Mouse (Mus musculus) liver, embryonic 16.5 days (tissue): ENCODE data around the gene Mark2. TPM values are rescaled to one million over a fixed set of nuclear protein-coding genes. Genes with fewer than 3 reads are reported as not detected.

Experiments
- ATAC-seq: fragments of 200-750 bp; cut with Nextera tagmentation; 2 replicates; pipeline ENCODE4 v1.8.0; 2017; ENCODE audit warnings: low read depth, mild to moderate bottlenecking, moderate number of reproducible peaks, moderate library complexity
- H3K27ac ChIP-seq: fragments of 300-500 bp; sonication (generic); 2 replicates; pipeline ENCODE4 v1.5.1; 2014; ENCODE audit warnings: mild to moderate bottlenecking, low read length
- H3K27me3 ChIP-seq: fragments of 300-500 bp; sonication (generic); 2 replicates; pipeline ENCODE4 v1.6.1; 2014; ENCODE audit warnings: low read depth, low read length, mixed read lengths; ENCODE audit not compliant: control insufficient read depth, insufficient read depth
- H3K36me3 ChIP-seq: fragments of 300-500 bp; sonication (generic); 2 replicates; pipeline ENCODE4 v1.6.1; 2014; ENCODE audit warnings: mild to moderate bottlenecking; ENCODE audit not compliant: control insufficient read depth, insufficient read depth
- H3K4me1 ChIP-seq: fragments of 300-500 bp; sonication (generic); 2 replicates; pipeline ENCODE4 v1.6.1; 2014; ENCODE audit warnings: low read depth, low read length, mixed read lengths; ENCODE audit not compliant: control insufficient read depth
- H3K4me2 ChIP-seq: fragments of 300-500 bp; sonication (generic); 2 replicates; pipeline ENCODE4 v1.6.1; 2014; ENCODE audit warnings: low read depth, low read length, mixed read lengths
- H3K4me3 ChIP-seq: fragments of 300-500 bp; sonication (generic); 2 replicates; pipeline ENCODE4 v1.5.1; 2014; ENCODE audit warnings: low read depth, mild to moderate bottlenecking, low read length
- H3K9ac ChIP-seq: fragments of 300-500 bp; sonication (generic); 2 replicates; pipeline ENCODE4 v1.6.1; 2014; ENCODE audit warnings: low read depth, low read length
- H3K9me3 ChIP-seq: fragments of 300-500 bp; sonication (generic); replicated peaks from 2 replicates; pipeline ENCODE4 v1.6.1; 2016; ENCODE audit warnings: low read length; ENCODE audit not compliant: control insufficient read depth
- WGBS: fragments of 180-500 bp; shearing (Covaris S2); extraction: QIAGEN DNeasy Blood & Tissue Kit; methylation state at CpG from one replicate; pipeline ENCODE4 v1.1.7; 2014; ENCODE audit not compliant: insufficient replicate concordance; 5-methylcytosine and 5-hydroxymethylcytosine counted together
- polyA plus RNA-seq: library from polyadenylated mRNA; unstranded; fragments of >200 nt; fragmentation: Nextera tagmentation; extraction: Ambion mirVana; gene quantifications from 2 replicates; pipeline ENCODE4 v1.2.1, GENCODE M21; 2015

Mark2 gene
- polyA plus RNA-seq, 1 experiment from 2014 or later: 15.3 TPM

DNA sequence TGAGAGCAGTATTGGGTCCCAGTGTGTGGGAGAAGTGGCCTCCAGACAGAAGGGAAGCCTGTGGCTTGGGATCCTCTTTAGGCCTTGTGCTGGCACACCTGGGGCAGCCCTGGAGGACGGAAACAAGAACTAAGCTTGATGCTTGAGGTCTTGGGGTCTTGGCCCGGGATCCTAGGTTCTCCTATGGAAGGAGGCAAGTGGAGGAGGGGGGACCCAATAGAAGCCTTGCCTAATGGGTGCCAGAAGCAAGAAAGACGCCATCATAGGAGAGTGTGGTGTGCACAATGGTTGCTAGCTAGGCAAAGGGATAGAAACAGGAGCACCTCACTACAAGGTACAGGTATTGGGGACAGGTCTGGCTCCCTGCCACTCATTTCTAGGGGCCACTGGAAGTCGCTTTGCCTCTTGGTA, 75.2 kb downstream of the Mark2 start:
- no peak overlapping the region for H3K27ac ChIP-seq
- no peak for ATAC-seq
- no peak overlapping the region for H3K9ac ChIP-seq
- H3K4me1 ChIP-seq: peaks cover 25% of the 10 kb centered on the region
- 57% methylated on average over 4 of the region's 4 CpGs for WGBS
- H3K4me2 ChIP-seq: no peak overlapping the region
- H3K4me3 ChIP-seq: no peak overlapping the region
- H3K9me3 ChIP-seq: no peaks in the 10 kb centered on the region
- no peaks in the 10 kb centered on the region for H3K36me3 ChIP-seq
- H3K27me3 ChIP-seq: peaks cover 39% of the 10 kb centered on the region

DNA sequence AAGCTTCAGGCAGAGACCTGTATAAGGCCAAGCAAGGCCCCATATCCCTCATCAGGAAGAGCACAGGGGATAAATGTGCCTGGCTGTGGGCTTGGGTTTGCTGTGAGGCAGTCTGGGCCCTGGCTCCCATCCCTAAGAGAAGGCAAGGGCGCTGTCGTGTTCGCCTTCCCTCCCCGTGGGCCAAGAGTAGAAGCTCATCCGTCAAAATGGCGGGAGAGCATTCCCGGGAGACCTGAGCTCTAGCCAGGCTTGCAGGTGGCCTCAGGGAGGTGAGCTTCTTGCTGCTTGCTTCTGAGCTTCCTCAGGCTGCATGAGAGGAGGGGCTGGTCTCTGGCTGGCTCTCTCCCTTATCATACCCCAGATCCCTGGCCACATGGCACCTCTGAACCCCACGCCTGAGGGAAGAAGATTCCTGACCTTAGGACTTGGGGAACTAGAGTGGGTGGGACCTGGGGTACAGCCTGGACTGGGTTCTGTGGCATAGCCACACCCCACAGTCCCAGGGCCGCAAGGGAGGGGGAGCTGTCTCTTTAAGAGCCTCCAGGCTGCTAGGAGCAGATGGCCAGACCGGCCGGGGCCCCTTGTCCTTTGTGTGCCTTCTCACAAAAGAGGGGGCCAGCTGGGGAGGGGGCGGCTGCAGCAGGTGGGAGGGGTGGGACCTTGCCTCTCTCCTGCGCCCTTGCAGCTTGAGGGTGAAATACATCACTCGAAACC, 76.0 kb downstream of the Mark2 start:
- H3K27me3 ChIP-seq: peaks cover 39% of the 10 kb centered on the region
- 36% methylated on average over 14 of the region's 14 CpGs for WGBS
- no peak for ATAC-seq
- no peak overlapping the region for H3K4me3 ChIP-seq
- no peak overlapping the region for H3K9ac ChIP-seq
- no peaks in the 10 kb centered on the region for H3K9me3 ChIP-seq
- peaks cover 25% of the 10 kb centered on the region for H3K4me1 ChIP-seq
- H3K36me3 ChIP-seq: no peaks in the 10 kb centered on the region
- no peak overlapping the region for H3K4me2 ChIP-seq
- H3K27ac ChIP-seq: no peak overlapping the region

DNA sequence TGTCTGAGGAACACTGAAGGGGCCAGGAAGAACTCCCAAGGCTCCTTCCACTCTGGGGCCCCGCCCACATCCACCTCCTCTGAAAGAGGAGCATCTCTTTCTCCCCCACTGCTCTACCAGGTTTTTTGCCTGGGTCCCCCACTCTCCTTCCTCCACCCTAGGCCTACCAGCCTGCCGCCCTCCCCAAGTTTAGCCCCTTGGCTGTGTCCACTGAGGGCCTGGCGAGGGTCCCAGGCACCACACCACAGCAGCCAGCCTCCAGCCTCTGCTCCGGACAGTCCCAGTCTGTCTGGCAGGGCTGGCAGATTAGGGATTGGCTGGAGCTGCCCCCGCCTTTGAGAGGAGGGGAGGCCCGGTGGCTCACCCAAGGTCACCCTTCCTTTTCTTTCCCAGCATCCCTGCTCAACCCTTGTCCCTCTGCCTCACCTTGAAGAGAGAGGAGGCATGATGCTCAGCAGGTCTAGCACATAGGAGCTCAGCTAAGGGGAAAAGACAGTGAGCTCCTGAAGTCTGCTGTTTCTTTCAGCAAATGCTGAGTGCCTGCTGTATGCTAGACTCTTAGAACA, 76.8 kb downstream of the Mark2 start:
- no peak overlapping the region for H3K9ac ChIP-seq
- H3K36me3 ChIP-seq: no peaks in the 10 kb centered on the region
- H3K4me2 ChIP-seq: no peak overlapping the region
- H3K9me3 ChIP-seq: no peaks in the 10 kb centered on the region
- no peak overlapping the region for H3K4me3 ChIP-seq
- peaks cover 39% of the 10 kb centered on the region for H3K27me3 ChIP-seq
- ATAC-seq: no peak
- H3K4me1 ChIP-seq: peaks cover 25% of the 10 kb centered on the region
- 40% methylated on average over 6 of the region's 6 CpGs for WGBS
- no peak overlapping the region for H3K27ac ChIP-seq

DNA sequence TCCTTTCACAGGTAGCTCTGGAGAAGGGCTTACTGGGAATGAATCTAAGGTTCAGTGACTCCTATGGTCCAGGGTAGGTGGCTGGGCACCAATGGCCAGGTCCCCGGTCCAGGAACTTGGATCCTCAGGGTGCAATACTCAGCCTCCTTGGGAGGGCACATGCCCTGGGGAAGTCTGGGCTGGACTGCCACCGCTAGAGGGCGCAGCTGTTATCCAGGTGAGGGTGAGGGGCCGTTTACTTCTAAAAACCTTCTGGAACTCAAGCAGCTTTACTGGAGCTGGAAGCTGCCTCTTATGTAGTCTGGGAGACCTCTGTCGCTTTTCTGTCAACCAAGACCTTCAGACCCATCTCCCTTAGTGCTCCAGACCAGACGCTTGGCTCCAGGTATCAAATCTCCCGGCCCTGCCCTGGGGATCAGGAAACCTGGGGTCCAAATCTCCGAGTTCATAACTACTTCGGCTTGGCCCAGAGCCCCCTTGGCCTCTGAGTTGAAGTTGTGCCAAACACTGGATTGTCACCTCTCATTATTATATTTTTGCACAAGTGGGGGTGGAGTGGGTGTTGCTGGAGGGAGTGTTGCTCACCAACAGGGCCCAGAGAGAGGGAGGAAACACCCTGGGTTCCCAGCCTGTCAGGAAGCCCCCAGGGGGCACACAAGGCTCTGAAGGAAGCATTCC, 77.4 kb downstream of the Mark2 start:
- Histone ChIP-seq H3K36me3 (no peaks in the 10 kb centered on the region), H3K4me2 (no peak overlapping the region), H3K9me3 (no peaks in the 10 kb centered on the region), H3K4me1 (peaks cover 21% of the 10 kb centered on the region), H3K4me3 (no peak overlapping the region), H3K9ac (no peak overlapping the region), H3K27me3 (peaks cover 34% of the 10 kb centered on the region), H3K27ac (no peak overlapping the region)
- no peak for ATAC-seq
- WGBS: 23% methylated on average over 9 of the region's 9 CpGs

DNA sequence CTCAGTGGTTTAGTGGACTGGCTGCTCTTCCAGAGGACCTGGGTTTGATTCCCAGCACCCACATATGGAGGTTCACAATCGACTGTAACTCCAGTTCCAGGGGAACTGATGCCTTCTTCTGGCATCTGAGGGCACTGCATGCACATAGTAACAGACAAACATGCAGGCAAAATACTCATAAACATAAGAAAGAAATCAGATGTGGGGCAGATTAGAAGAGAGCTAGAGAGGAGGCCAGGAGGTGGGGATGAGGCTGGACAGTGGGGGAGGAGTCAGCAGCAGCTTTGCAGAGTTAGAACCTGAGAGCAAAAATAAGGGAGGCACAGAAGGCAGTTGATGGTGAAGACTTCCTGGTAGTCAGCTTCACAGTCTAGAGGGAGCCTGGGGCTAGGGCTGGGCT, 79.1 kb downstream of the Mark2 start:
- H3K9ac ChIP-seq: no peak overlapping the region
- no peak for ATAC-seq
- no peak overlapping the region for H3K4me3 ChIP-seq
- no peaks in the 10 kb centered on the region for H3K36me3 ChIP-seq
- peaks cover 18% of the 10 kb centered on the region for H3K27me3 ChIP-seq
- no peak overlapping the region for H3K4me2 ChIP-seq
- WGBS: 58% methylated on average over 1 of the region's 1 CpGs
- no peak overlapping the region for H3K27ac ChIP-seq
- peaks cover 8% of the 10 kb centered on the region for H3K4me1 ChIP-seq
- H3K9me3 ChIP-seq: no peaks in the 10 kb centered on the region

DNA sequence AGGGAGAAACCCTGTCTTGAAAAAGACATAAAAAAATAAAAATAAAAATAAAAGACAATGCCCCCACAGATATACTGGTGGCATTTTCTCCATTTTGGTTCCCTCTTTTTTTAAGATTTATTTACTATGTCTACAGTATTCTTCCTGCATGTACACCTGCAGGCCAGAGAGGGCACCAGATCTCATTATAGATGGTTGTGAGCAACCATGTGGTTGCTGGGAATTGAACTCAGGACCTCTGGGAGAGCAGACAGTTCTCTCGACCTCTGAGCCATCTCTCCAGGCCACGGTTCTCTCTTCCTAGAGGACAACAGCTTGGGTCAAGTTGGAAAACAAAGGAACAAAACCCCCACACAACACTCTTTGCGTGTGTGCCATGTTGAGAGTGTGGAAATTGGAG, 79.7 kb downstream of the Mark2 start:
- Histone ChIP-seq H3K27me3 (peaks cover 12% of the 10 kb centered on the region), H3K4me1 (peaks cover 1% of the 10 kb centered on the region), H3K4me2 (no peak overlapping the region), H3K9ac (no peak overlapping the region), H3K36me3 (no peaks in the 10 kb centered on the region), H3K4me3 (no peak overlapping the region), H3K9me3 (no peaks in the 10 kb centered on the region), H3K27ac (no peak overlapping the region)
- WGBS: 60% methylated on average over 3 of the region's 3 CpGs
- ATAC-seq: no peak

DNA sequence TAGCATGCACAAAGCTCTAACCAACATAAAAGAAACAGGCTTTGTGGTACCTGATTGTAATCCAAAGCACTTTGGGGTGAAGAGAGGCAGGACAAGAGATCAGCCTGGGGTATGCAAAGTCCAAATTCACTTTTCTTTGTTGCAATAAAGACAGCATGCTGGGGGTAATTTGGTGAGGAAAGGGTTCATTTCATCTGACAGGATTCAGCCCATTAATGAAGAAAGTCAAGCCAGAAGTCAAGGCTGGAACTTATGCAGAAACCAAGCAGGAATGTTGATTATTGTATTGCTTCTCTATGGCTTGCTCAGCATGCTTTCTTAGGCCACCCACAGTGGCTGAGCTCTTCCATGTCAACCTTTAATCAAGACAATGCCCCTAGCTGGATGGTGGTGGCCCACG, 80.2 kb downstream of the Mark2 start:
- no peak for ATAC-seq

DNA sequence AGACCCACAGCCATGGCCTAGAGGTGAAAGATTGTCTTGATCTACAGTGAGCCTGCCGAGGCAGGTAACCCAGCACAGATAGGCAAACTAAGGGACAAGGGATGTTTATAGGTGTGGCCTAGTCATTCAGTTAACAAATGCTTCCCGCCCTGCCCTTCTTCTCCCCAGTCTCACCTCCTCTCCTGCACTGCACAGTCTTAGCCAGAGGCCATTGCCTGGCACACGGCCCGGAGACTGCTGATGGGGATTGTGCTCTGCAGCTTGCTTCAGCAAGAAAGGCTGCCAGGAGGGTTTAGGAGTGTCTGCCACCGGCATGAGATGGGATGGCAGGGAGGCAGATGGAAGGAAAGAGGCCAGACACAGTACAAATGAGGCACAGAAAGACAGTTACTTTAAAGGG, 83.8 kb downstream of the Mark2 start:
- H3K4me2 ChIP-seq: no peak overlapping the region
- no peaks in the 10 kb centered on the region for H3K27me3 ChIP-seq
- H3K9ac ChIP-seq: no peak overlapping the region
- H3K4me3 ChIP-seq: no peak overlapping the region
- WGBS: 69% methylated on average over 5 of the region's 5 CpGs
- H3K9me3 ChIP-seq: no peaks in the 10 kb centered on the region
- no peak for ATAC-seq
- no peaks in the 10 kb centered on the region for H3K4me1 ChIP-seq
- no peaks in the 10 kb centered on the region for H3K36me3 ChIP-seq
- H3K27ac ChIP-seq: no peak overlapping the region

More for the DNA sequence above, 80.2 kb downstream of the Mark2 start:
- H3K4me2 ChIP-seq: no peak overlapping the region
- H3K27me3 ChIP-seq: peaks cover 8% of the 10 kb centered on the region
- no peak overlapping the region for H3K9ac ChIP-seq
- H3K36me3 ChIP-seq: no peaks in the 10 kb centered on the region
- 83% methylated on average over 1 of the region's 1 CpGs for WGBS
- H3K9me3 ChIP-seq: no peaks in the 10 kb centered on the region
- no peak overlapping the region for H3K4me3 ChIP-seq
- no peak overlapping the region for H3K27ac ChIP-seq
- H3K4me1 ChIP-seq: no peaks in the 10 kb centered on the region

DNA sequence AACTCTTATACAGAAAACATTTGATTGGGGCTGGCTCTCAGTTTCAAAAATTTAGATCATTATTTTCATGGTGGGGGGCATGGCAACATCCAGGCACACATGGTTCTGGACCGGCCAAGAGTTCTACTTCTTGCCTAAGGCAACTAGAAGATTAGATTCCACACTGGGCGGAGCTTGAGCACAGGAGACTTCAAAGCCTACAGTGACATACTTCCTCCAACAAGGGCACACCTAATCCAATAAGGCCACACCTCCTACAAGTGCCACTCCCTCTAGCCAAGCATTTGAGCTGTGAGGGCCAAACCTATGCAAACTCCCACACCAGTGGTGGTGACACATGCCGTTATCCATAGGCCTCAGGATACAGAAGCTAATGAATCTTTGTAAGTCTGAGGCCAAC, 95.6 kb downstream of the Mark2 start:
- Histone ChIP-seq H3K36me3 (no peaks in the 10 kb centered on the region), H3K9me3 (no peaks in the 10 kb centered on the region), H3K4me2 (no peak overlapping the region), H3K27ac (no peak overlapping the region), H3K4me3 (no peak overlapping the region), H3K4me1 (peaks cover 4% of the 10 kb centered on the region; the same call in 1 of the 2 replicates), H3K9ac (no peak overlapping the region), H3K27me3 (no peaks in the 10 kb centered on the region)
- no peak for ATAC-seq
- 49% methylated on average over 3 of the region's 3 CpGs for WGBS
